Mouse (Mus musculus): Measurements from ENCODE around the gene Rhox3a. TPM values are rescaled to one million over a fixed set of nuclear protein-coding genes. Genes with fewer than 3 reads are reported as not detected.
"Not testable (repeated sequence)": the region's sequence is repeated elsewhere in the genome, so short reads cannot be mapped to it uniquely, and the experiment has no call there.

Gene Rhox3a
- not detected for polyA plus RNA-seq (2012; fragmentation: generic; extraction: Trizol)

GRCm38 (mm10) chrX:37249619-37250018 is at the start of gene Rhox3a:
Gene Rhox3a (plus strand): TSS chrX:37249919.
- H3K4me3 ChIP-seq; H3K27me3 ChIP-seq (ENCODE audit: control insufficient read depth, insufficient read depth, insufficient read length); H3K36me3 ChIP-seq (ENCODE audit: control insufficient read depth, insufficient read depth); H3K79me2 ChIP-seq (ENCODE audit: control insufficient read depth, insufficient read depth); H3ac ChIP-seq (ENCODE audit: control insufficient read depth, insufficient read length); H3K4me2 ChIP-seq (ENCODE audit: low read depth): not testable (repeated sequence)

- Histone ChIP-seq H3ac (ENCODE audit: control insufficient read depth, insufficient read length) (no peak within 1 kb of the TSS), H3K4me2 (ENCODE audit: low read depth) (no peak within 1 kb of the TSS), H3K36me3 (ENCODE audit: control insufficient read depth, insufficient read depth) (no peaks in the 10 kb centered on the region), H3K27me3 (ENCODE audit: control insufficient read depth, insufficient read depth, insufficient read length) (peaks cover 5% of the 10 kb centered on the region), H3K4me3 (no peak within 1 kb of the TSS), H3K79me2 (ENCODE audit: control insufficient read depth, insufficient read depth) (no peaks in the 10 kb centered on the region)
- TF ChIP-seq E2F4 (IDR thresholded peaks at IDR 0.05; ENCODE audit: insufficient read depth) = no peak
- no peak for TF ChIP-seq TCF12 (IDR thresholded peaks at IDR 0.05; ENCODE audit: insufficient read depth, poor library complexity, severe bottlenecking)
- TF ChIP-seq SRF (IDR thresholded peaks at IDR 0.05; ENCODE audit: control insufficient read depth, insufficient read length, low read depth) = no peak
- no peak for TF ChIP-seq REST (IDR thresholded peaks at IDR 0.05; ENCODE audit: insufficient read depth, insufficient read length)
- TF ChIP-seq POLR2AphosphoS2 (IDR thresholded peaks at IDR 0.05; ENCODE audit: insufficient read length, low read depth) = no peak
- no peak for TF ChIP-seq USF1 (IDR thresholded peaks at IDR 0.05; ENCODE audit: low read depth)
- TF ChIP-seq MAX (IDR thresholded peaks at IDR 0.05; ENCODE audit: low read depth) = no peak
- TF ChIP-seq MYOG (IDR thresholded peaks at IDR 0.05; ENCODE audit: control insufficient read depth in 1 of 3, insufficient read depth in 1 of 3, insufficient read length in 2 of 3, low read depth in 2 of 3) = no peak
- no peak for TF ChIP-seq POLR2A (IDR thresholded peaks at IDR 0.05; ENCODE audit: insufficient read length, low read depth)
- no peak for TF ChIP-seq CEBPB (IDR thresholded peaks at IDR 0.05; ENCODE audit: insufficient read depth, poor library complexity, severe bottlenecking)
- TF ChIP-seq MYOD1 (IDR thresholded peaks at IDR 0.05; ENCODE audit: control insufficient read depth in 1 of 3, insufficient read length in 2 of 3, low read depth in 2 of 3) = no peak
- TF ChIP-seq TCF3 (IDR thresholded peaks at IDR 0.05; ENCODE audit: insufficient read length, low read depth) = no peak
These were observed 38.8 kb upstream of the Rhox3a start, which contains the start of gene Gm9 for GRCm38 (mm10) chrX:37210941-37211340. Gene Gm9 (minus strand): TSS chrX:37211041.

- H3K79me2 ChIP-seq (ENCODE audit: control insufficient read depth, insufficient read depth); H3ac ChIP-seq (ENCODE audit: control insufficient read depth, insufficient read length); H3K36me3 ChIP-seq (ENCODE audit: control insufficient read depth, insufficient read depth); H3K4me3 ChIP-seq; H3K4me2 ChIP-seq (ENCODE audit: low read depth); H3K27me3 ChIP-seq (ENCODE audit: control insufficient read depth, insufficient read depth, insufficient read length): not testable (repeated sequence)
These were observed 27.6 kb upstream of the Rhox3a start, which contains the start of gene Rhox1 for GRCm38 (mm10) chrX:37222158-37222557. Gene Rhox1 (minus strand): TSS chrX:37222258.

- H3K79me2 ChIP-seq (ENCODE audit: control insufficient read depth, insufficient read depth); H3K36me3 ChIP-seq (ENCODE audit: control insufficient read depth, insufficient read depth); H3K4me3 ChIP-seq: not testable (repeated sequence)
These were observed 5.0 kb upstream of the Rhox3a start, which contains the start of gene Rhox2a for GRCm38 (mm10) chrX:37244676-37245075. Gene Rhox2a (plus strand): TSS chrX:37244976.

GRCm38 (mm10) chrX:37265038-37265437 is 15.3 kb downstream of the Rhox3a start, which contains the start of gene Rhox4a:
Gene Rhox4a (plus strand): TSS chrX:37265338.
- not testable (repeated sequence) for H3K4me2 ChIP-seq (ENCODE audit: low read depth); H3K4me3 ChIP-seq; H3K79me2 ChIP-seq (ENCODE audit: control insufficient read depth, insufficient read depth); H3ac ChIP-seq (ENCODE audit: control insufficient read depth, insufficient read length); H3K36me3 ChIP-seq (ENCODE audit: control insufficient read depth, insufficient read depth); H3K27me3 ChIP-seq (ENCODE audit: control insufficient read depth, insufficient read depth, insufficient read length)

More at GRCm38 (mm10) chrX:37244676-37245075, 5.0 kb upstream of the Rhox3a start, which contains the start of gene Rhox2a:
- H3ac ChIP-seq (ENCODE audit: control insufficient read depth, insufficient read length); H3K4me2 ChIP-seq (ENCODE audit: low read depth); H3K27me3 ChIP-seq (ENCODE audit: control insufficient read depth, insufficient read depth, insufficient read length): not testable (repeated sequence)

Other genes with a start within 250 kb of the Rhox3a start
- not detected for gene Sowahd, start 201.1 kb upstream of the Rhox3a start, polyA plus RNA-seq (2012; fragmentation: generic; extraction: Trizol)
- 2,053 TPM for gene Rpl39, start 164.5 kb upstream of the Rhox3a start, polyA plus RNA-seq (2012; fragmentation: generic; extraction: Trizol)
- gene Upf3b, start 139.6 kb upstream of the Rhox3a start, polyA plus RNA-seq (2012; fragmentation: generic; extraction: Trizol) = 2.8 TPM
- gene Nkap, start 123.1 kb upstream of the Rhox3a start, polyA plus RNA-seq (2012; fragmentation: generic; extraction: Trizol) = 2.3 TPM
- gene Akap14, start 81.1 kb upstream of the Rhox3a start, polyA plus RNA-seq (2012; fragmentation: generic; extraction: Trizol) = not detected
- 250 TPM for gene Ndufa1, start 58.8 kb upstream of the Rhox3a start, polyA plus RNA-seq (2012; fragmentation: generic; extraction: Trizol)
- gene Rnf113a1, start 58.7 kb upstream of the Rhox3a start, polyA plus RNA-seq (2012; fragmentation: generic; extraction: Trizol) = 3.0 TPM
- not detected for gene Gm9, start 38.9 kb upstream of the Rhox3a start, polyA plus RNA-seq (2012; fragmentation: generic; extraction: Trizol)
- not detected for gene Rhox1, start 27.7 kb upstream of the Rhox3a start, polyA plus RNA-seq (2012; fragmentation: generic; extraction: Trizol)
- not detected for gene Rhox2a, start 4.9 kb upstream of the Rhox3a start, polyA plus RNA-seq (2012; fragmentation: generic; extraction: Trizol)
- not detected for gene Rhox4a, start 15.4 kb downstream of the Rhox3a start, polyA plus RNA-seq (2012; fragmentation: generic; extraction: Trizol)
- gene Rhox3a2, start 130.1 kb downstream of the Rhox3a start, polyA plus RNA-seq (2012; fragmentation: generic; extraction: Trizol) = not detected
- not detected for gene Rhox4a2, start 140.9 kb downstream of the Rhox3a start, polyA plus RNA-seq (2012; fragmentation: generic; extraction: Trizol)
- not detected for gene Rhox2b, start 162.1 kb downstream of the Rhox3a start, polyA plus RNA-seq (2012; fragmentation: generic; extraction: Trizol)
- gene Rhox4b, start 182.6 kb downstream of the Rhox3a start, polyA plus RNA-seq (2012; fragmentation: generic; extraction: Trizol) = not detected
- not detected for gene Rhox2c, start 203.8 kb downstream of the Rhox3a start, polyA plus RNA-seq (2012; fragmentation: generic; extraction: Trizol)
- gene Rhox3c, start 208.7 kb downstream of the Rhox3a start, polyA plus RNA-seq (2012; fragmentation: generic; extraction: Trizol) = not detected
- gene Rhox4c, start 230.4 kb downstream of the Rhox3a start, polyA plus RNA-seq (2012; fragmentation: generic; extraction: Trizol) = not detected
- not detected for gene Rhox2d, start 243.5 kb downstream of the Rhox3a start, polyA plus RNA-seq (2012; fragmentation: generic; extraction: Trizol)

Measured in myocyte (in vitro differentiated cells).